Mouse (Mus musculus) CH12.LX (cell line): ENCODE results near the gene Ampd3.

Source experiments
- CHD1 ChIP-seq: IDR thresholded peaks from 2 replicates; pipeline ENCODE4 v1.6.1; 2012; ENCODE audit warnings: low read depth, low read length, improper control_type of control experiment, inconsistent platforms
- CTCF ChIP-seq, 2 experiments: IDR thresholded peaks in 1 of 2; conservative IDR thresholded peaks in 1 of 2; 2 replicates each; pipeline ENCODE4 v1.5.1; 2011 to 2012; ENCODE audit warnings: low read depth in 2 of 2, low read length in 2 of 2, improper control_type of control experiment in 1 of 2, inconsistent platforms in 1 of 2, mild to moderate bottlenecking in 1 of 2, moderate library complexity in 1 of 2
- EP300 ChIP-seq: IDR thresholded peaks from 2 replicates; pipeline ENCODE4 v1.6.1; 2011; ENCODE audit warnings: low read length, improper control_type of control experiment
- ETS1 ChIP-seq: conservative IDR thresholded peaks from 2 replicates; pipeline ENCODE4 v1.6.1; 2012; ENCODE audit warnings: low read depth, mild to moderate bottlenecking, inconsistent platforms, low read length, improper control_type of control experiment, moderate library complexity
- KAT2A ChIP-seq: IDR thresholded peaks from 2 replicates; pipeline ENCODE4 v1.6.1; 2012; ENCODE audit warnings: low read length, improper control_type of control experiment, inconsistent platforms; ENCODE audit not compliant: insufficient replicate concordance
- MXI1 ChIP-seq: IDR thresholded peaks from 2 replicates; pipeline ENCODE4 v1.6.1; 2011; ENCODE audit warnings: mild to moderate bottlenecking, low read depth, low read length, improper control_type of control experiment
- MYC ChIP-seq: IDR thresholded peaks from 2 replicates; pipeline ENCODE4 v1.6.1; 2011; ENCODE audit warnings: low read depth, mild to moderate bottlenecking, improper control_type of control experiment, low read length
- NELFE ChIP-seq: IDR thresholded peaks from 2 replicates; pipeline ENCODE4 v1.6.1; 2011; ENCODE audit warnings: low read depth, low read length, improper control_type of control experiment
- POLR2A ChIP-seq: IDR thresholded peaks from 2 replicates; pipeline ENCODE4 v1.6.1; 2011; ENCODE audit warnings: low read depth, mild to moderate bottlenecking, improper control_type of control experiment, low read length
- TCF12 ChIP-seq: IDR thresholded peaks from 2 replicates; pipeline ENCODE4 v1.6.1; 2014; ENCODE audit warnings: low read depth, mild to moderate bottlenecking, inconsistent platforms, low read length, improper control_type of control experiment
- USF2 ChIP-seq: conservative IDR thresholded peaks from 2 replicates; pipeline ENCODE4 v1.6.1; 2011; ENCODE audit warnings: low read depth, low read length, improper control_type of control experiment
- ZC3H11A ChIP-seq: IDR thresholded peaks from 2 replicates; pipeline ENCODE4 v1.6.1; 2012; ENCODE audit warnings: low read depth, mild to moderate bottlenecking, inconsistent platforms, low read length, improper control_type of control experiment

- TF ChIP-seq KAT2A (no peak), CHD1 (no peak), CTCF (conservative IDR thresholded peaks at IDR 0.05 in 1 of 2, IDR thresholded peaks at IDR 0.05 in 1 of 2; ENCODE audit: low read depth in 2 of 2, low read length in 2 of 2) (no peak), ETS1 (no peak), POLR2A (no peak), MXI1 (no peak), MYC (no peak), ZC3H11A (no peak), TCF12 (no peak), EP300 (no peak), USF2 (no peak), NELFE (no peak)
Observed at GRCm38 (mm10) chr7:110794722-110795121, 26.7 kb downstream of the Ampd3 start.
